Mouse (Mus musculus): ENCODE data around the gene Entr1. TPM values are rescaled to one million over a fixed set of nuclear protein-coding genes. Genes with fewer than 3 reads are reported as not detected.
"Not testable (repeated sequence)": the region's sequence is repeated elsewhere in the genome, so short reads cannot be mapped to it uniquely, and the experiment has no call there.

The Entr1 gene
- total RNA-seq, 2 experiments from 2014 or later: 42.7 to 50.2 TPM

DNA sequence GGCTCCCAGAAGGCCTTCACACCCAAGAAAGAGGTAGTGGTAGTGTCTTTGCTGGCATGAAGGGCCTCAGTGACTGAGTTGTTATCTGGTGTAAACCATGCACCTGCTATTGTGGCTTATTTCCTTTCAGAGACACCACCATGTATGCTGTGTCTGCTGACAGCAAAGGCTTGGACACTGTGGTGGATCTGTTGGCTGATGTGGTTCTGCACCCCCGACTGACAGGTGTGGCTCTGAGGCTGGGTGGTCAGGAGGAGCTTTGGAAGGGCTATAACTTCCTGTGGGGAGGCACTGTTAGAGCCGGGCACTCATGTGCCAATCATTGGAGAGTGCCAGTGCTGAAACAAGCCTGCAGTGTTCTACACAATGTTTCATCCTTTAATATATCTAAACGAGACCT, 1.8 kb upstream of the Entr1 start:
- no peak for DNase-seq (ENCODE audit: low spot score in 2 of 2)

DNA sequence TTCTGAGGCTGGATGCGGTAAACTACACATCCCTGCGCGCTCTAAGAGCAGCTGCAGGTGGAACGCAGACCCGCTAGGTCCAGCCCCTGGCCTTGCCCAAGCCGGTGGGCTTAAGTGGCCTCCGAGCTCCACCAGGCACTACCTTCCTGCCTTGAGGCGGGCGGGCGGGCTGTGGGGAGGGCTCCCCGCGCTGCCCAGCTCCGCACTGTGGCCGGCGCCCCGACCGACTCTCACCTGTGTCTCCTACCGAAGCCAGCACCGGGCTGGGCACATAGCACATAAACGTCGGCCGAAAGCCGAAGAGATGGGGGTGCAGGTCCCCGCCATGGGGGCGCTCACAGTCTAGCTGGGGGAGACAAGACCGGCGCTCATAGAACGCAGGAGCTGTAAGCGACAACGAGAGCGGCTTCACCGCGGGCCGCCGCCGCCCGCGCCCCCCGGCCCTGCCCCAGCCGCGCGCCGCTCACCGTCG, 398 bp downstream of the Entr1 start:
- peak in 1 of 2 experiments; percentile 31 for DNase-seq (ENCODE audit: low spot score in 2 of 2)

DNA sequence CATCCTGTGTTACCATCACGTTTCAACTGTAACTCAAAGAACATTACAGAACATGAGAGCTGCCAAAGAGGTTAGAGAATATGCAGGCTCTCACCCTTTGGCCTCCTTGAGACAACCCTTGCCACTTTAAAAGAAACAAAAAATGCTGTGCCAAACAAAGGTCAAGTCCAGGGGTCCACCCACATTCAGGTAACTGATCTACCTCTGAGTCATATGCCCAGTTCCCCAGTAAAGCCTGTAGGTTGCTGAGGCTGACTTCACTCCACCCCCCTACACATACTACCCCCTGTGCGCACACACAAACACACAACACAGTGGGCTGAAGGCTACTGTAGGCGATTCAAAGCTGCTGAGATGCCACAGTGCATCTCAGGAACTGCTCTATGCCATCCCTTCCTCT, 1.4 kb downstream of the Entr1 start:
- no peak for DNase-seq (ENCODE audit: low spot score in 2 of 2)

DNA sequence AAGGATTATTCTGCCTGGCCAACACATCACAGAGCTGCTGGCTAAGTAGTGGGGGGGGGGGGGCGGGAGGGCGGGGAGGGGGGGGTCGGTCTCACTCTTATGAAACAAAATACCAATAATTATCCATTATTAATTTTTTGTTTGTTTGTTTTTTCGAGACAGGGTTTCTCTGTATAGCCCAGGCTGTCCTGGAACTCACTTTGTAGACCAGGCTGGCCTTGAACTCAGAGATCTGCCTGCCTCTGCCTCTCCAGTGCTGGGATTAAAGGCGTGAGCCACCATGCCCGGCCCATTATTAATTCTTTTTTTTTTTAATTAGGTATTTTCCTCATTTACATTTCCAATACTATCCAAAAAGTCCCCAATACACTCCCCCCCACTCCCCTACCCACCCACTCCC, 8.2 kb downstream of the Entr1 start:
- DNase-seq (ENCODE audit: low spot score in 2 of 2): not testable (repeated sequence)

DNA sequence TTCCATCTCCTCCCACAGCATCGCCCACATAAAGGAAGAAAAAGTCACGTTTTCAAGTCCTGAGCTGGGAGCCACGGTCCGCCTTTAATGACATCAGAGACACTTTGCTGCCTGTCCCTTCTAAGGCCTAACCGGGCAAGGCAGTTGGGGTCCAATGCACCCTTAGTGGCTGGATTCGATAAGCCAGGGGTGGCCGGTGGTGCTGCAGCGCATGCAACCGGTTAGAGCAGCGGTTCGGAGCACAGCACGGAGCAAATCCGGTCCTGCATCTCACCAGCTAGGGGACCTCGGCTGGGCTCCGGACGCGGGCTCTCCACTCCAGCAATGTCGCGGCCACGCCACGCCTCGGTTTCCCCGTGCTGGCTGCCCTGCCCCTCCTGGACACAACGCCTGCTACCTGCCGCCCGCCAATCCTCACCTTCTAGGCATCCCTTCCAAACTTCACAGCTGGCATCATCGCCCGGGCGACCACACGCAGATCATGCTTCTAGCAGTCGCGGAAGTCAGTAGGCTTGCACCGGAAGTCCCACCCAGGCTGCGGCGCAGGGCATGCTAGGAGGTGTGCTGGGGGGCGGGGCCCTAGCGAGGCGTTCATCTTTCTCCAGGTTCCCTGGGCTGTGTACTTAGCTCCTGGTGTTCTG, 8.9 kb downstream of the Entr1 start, which contains the start of gene Snapc4:
Gene Snapc4 (minus strand): TSS at position 523 of the 641 bp plus-strand sequence.
- peak; percentile 69 to 83 for DNase-seq (ENCODE audit: low spot score in 2 of 2)

DNA sequence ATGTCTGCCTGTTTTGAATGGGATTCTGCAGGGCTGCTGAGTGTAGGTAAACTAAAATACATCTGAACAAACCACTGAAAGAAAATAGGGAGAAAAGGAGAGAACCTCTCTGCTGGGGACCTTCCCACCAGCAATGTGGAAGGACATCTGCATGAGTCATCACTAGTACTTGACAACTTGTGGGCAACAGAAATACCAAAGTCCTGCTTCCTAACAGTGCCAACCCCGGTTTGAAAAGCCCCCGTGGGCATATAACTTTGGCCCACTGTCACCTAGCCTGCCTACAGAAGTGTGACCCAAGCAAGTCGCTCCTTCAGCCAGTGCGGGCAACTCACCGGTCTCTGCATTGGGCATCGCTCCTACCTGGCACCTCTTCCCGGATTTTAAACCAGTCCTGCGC, 16.7 kb downstream of the Entr1 start:
- no peak for DNase-seq (ENCODE audit: low spot score in 2 of 2)

DNA sequence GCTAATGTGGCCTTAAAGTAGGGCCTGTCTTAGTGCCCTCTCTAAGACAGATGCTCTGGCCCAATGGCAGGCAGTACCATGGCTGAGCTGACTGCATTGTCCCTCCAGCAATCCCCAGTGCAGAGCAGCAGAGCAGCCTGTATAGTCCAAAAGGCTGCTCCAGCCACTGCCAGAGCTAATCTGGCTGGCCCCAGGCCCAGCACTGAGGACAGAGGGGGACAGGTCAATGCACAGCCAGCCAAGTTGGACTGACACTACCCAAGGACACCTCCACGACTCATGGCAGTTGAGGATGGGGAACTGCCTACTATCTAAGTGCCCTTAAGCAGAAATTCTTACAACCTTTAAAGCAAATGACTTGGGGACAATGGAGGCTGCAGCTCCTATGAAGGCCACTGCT, 20.5 kb downstream of the Entr1 start:
- DNase-seq (ENCODE audit: low spot score in 2 of 2): no peak

DNA sequence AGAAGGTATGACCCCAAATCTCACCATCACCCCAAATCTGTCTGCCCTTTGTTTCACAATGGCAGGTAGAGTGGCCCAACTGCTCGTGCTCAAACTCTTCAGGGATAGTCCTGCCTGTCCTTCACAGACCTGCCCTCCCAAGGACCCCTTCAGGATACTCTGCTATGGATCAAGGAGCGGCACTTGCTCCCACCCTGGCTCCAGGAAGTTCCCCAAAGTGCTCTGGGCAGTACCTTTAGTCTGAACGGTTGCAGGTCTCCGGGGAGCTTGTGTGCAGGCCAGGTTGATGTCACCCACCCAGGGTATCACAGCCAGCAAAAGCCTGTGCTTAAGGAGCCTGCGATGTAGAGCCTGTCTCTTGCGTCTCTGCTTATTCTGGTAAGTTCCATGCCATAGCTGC, 21.2 kb downstream of the Entr1 start:
- DNase-seq (ENCODE audit: low spot score in 2 of 2): no peak

DNA sequence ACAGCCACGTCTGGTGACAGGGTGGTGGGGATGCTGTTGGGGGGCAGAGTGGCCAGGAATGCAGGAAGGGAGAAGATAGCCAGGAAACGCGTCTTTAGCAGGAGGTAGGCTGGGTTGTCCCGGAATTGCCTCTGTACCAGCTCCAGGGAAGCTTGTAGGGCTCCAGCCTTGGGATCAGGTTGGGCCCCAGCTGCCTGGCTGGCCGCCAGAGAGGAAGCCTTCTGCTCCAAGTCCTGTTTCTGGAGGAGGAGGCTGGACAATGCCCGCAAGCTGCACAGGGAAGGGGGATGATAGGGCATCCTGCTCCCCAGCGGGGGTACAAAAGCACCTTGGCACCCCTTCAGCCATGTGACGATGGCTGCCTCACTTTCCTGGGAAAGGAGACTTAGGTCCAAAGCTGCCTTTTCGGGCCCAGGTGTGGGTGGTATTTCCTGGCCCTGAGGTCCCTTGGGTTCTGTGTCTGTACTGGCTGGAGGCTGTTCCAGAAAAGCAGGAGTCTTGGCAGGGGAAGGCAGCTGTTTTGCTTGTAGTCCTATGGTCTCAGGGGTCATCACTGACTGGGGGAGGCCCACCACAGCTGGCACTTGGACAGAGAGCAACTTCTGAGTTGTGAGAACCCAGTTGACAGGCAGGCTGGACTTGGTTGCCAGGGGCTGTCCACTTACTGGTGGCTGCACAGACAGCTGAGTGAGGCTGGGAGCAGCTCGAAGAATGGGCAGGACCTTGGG, 24.2 kb downstream of the Entr1 start:
- peak; percentile 77 to 88 for DNase-seq (ENCODE audit: low spot score in 2 of 2)

DNA sequence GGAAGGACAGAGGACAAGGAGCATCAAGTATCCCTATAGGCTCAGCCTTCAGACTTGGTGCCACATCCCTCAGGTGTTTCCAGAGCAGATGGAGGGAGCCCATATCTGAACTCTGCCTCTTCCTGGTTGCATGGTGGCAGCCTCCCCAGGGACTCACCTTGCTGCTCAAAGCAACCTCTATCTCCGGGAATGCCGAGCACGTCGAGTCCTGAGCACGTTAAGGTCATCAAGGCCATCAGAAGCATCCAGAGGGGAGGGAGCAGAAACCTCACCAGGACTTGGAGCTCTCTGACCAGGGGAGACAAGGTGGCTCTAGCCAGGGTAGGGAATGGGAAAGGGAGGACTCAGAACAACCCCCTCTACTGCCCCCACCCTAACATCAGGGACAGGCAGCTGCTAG, 25.6 kb downstream of the Entr1 start:
- DNase-seq (ENCODE audit: low spot score in 2 of 2): no peak

DNA sequence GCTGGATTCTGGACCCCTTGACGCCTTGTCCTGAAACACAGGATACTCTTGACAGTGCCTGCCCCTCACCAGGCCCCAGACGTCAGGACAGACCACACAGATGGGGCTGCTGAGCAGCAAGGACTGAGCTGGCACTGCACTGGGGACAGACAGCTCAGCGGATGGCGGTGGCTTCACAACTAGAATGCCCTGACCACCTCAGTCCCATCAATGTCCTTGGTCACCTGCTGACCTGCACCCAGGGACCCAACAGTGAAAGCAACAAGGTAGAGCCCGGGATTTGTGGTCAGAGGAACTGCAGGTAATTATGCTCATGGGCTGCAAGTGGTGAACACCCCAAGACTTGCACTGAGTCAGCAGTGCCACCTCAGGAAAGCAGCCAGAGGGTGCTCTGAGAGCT, 26.1 kb downstream of the Entr1 start:
- no peak for DNase-seq (ENCODE audit: low spot score in 2 of 2)

DNA sequence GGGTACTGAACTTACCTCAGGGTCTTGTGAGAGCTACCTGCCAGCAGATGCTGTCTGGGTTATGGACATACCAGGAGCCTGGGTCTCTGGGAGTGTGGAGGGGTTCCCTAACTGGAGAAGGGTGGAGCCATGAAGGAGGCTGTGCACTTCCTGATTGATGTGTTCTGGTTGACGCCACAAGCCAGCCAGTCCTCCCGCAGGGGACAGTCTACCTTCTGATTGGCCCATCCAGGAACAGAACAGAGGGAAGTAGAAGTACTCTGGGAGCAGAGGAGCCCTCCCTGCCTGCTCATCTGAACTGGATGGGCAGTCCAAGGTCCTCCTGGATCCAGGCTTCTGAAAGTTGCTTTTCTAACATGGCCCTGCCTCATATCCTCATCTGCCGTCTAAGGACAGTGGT, 28.3 kb downstream of the Entr1 start, which contains the start of gene Card9:
Gene Card9 (minus strand): TSS at position 147 of the 400 bp plus-strand sequence.
- DNase-seq (ENCODE audit: low spot score in 2 of 2): no peak

DNA sequence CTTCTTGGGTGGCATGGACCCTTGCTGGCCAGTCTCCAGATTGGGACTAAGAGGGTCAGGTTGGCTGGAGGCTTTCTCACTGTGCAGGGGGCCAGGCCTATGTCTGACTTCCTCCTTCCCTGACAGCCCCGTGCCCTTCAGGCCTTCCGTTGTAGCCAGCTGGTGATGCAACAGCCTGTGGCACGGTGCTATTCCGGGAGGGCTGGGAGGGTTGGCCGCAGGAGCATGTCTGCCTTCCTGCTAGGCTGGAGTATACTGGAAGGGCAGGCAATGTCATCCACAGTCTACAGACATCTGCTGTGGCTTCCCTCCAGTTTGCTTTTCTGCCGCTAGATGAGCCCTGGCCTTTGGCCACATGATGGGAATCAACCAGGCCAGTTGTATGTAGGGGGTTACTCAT, 29.1 kb downstream of the Entr1 start:
- peak in 1 of 2 experiments; percentile 58 for DNase-seq (ENCODE audit: low spot score in 2 of 2)

DNA sequence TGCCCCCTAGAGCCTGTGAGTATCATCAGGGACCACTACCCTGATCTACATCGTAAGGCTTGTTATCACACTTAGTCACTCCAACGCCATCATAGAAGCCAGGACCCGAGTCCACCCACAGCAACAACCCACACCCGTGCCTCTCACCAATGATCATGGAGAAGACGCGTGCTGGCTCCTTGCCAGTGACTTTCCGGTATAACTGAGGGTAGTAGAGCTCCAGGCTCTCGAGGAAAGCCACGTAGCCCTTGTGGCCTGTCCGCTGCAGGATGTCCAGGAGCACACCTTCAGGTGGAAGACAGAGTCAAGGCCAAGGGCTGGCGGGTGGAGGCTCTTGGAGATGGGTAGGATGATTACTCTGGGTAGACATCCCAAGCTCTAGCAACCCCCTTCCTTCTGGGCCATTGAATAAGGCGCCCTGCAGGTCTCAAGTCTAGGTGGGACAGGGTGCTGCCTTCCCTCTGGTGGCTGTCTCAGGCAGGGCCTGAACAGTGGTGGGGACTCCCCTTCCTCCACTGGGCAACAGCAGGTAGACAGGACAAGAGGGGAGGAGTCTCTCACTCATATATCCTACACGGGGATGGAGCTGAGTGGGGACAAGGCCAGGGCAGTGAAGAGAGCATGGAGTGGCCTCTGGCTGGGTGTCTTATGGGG, 30.3 kb downstream of the Entr1 start:
- no peak for DNase-seq (ENCODE audit: low spot score in 2 of 2)

DNA sequence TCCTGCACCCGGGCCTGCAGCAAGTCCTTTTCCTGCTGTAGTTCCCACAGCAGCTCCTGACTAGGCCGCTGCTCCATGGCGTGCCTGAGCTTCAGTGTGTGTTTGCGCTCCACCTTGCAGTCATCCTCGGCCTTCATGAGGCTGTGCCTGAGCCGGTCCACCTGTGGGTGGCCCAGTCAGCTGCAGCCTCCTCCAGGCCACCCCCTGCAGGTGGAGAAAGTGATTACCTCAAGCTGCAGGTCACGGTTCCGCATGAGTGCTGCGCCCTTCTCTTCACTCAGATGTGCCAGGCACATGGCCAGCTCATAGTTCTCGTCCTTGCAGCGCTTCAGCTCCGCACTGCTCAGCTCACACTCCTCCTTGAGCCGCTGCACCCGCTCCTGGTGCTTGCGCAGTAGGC, 31.6 kb downstream of the Entr1 start:
- no peak for DNase-seq (ENCODE audit: low spot score in 2 of 2)

DNA sequence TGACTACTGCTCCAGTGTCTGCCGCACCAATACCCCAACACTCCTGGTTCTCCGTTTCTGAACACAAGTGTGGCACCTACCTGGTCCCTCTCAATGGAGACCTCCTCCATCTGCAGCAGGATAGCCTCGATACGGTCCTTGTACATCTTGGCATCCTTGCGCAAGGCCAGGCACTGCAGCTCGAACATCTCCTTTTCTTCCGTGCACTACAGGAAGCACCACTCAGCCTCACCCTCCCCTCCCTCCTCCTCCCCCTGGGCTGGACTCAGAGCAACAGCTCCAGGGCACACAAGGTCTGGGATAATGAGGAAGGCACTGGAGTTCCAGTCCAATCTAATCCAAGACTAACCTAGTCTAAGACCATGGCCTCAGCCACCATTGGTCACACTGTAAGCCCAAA, 32.4 kb downstream of the Entr1 start:
- DNase-seq (ENCODE audit: low spot score in 2 of 2): no peak

DNA sequence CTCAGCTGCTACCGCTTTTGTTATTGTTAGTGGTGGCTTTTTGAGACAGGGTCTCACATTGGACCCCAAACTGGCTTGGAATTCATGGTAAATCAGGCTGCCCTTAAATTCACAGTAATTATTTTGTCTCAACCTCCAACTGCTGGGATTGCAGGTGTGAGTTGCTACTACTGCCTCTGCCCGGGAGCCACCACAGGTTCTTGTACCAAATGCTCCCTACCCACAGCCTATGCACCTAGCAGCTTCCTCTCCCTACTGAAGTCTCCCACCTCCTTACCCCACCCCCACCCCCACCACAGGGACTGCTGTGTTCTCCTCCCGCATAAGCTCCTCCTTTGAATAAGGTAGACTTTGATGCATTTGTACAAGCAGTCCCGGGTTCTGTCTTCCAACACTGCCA, 32.9 kb downstream of the Entr1 start:
- no peak for DNase-seq (ENCODE audit: low spot score in 2 of 2)

DNA sequence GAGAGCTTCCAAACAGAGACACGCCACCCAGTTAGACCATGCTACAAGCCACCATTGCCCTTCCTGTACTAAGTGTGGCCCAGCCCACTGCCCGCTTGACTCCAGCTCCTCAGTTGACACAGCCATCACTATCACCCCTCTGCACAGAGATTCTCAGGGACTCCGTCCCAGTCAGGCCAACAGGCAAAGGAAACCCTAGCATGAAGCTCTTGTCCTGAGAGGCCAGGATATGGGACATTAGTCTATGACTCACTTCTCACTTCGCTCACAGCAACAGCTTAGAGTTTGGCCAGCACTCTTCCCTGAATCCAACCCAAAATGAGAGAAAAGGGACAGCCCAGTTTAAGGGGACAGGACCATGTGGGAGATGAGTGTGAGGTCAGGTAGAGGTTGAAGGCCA, 34.7 kb downstream of the Entr1 start:
- no peak for DNase-seq (ENCODE audit: low spot score in 2 of 2)

DNA sequence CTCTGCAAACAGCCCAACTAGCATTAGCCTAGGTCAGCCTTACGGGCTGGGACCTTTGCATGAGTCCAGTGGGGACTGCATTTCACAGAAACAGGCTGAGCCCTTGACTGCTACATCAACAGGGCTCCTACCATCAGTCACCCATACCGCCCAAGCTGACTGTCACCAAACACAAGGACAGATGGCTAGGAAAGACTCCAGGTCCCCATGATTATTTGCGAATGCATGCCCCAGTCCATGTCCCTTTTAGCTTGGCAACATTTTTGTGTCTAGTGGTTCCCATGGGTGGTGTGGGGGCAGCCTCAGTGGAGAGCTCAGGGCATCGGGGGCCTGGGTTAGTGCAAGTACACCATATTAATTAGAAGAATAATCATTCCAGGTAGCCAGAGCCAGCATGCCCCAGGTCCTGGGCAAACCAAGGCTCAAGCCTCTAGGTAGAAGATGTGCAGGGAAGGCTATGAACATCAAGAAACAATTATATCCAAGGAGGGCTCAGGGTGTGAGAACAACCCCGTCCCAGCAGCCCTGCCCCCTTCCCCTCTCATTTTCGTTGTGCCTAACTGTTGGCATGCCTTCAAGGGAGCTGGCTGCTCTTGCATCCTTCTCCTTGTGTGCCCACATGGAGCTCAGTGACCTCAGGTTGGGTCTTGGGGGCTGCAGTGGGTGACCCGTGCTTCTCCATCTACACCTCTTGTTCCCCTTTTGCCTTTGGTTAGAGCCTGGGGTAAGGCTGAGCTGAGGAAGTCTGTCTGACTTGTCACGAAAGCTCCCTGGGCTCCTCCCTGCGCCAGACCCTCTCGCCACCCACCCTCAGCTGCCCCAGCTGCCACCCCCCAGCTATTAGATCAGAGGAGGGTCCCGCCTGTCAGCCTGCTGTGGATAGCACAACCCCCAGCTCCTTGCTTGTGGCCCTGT, 35.8 kb downstream of the Entr1 start:
- no peak for DNase-seq (ENCODE audit: low spot score in 2 of 2)

DNA sequence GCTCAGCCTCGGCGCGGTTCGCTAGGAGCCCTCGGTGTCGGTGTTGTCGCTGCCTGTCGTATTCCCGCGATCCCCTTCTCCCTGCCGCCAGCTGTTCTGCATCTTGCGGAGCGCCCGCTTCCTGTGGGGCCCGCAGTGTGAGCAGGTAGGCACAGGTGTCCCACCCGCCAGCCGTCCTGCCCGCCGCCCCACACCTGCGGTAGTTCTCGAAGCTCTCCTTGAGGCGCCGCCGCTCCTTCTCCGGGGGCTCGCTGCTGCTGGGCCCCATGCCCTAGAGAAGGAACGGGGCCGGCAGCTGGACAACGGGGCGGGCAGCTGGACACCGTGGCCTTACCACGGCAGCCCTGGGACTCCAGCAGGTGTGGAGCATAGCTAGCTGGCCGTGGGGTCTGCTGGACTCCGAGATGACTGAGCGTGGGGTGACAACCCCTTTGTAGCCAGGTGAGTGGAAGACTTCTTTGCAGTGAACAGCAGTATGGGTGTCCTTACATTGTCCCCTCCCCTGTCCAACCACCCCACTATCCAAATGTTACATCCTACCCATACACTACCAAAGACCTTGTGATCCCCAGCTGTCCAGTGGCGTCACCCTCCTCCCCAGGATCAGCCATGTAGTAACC, 36.7 kb downstream of the Entr1 start:
- DNase-seq (ENCODE audit: low spot score in 2 of 2): peak in 1 of 2 experiments; percentile 50

Data from gastrocnemius, postnatal 4 days (tissue).